Mouse (Mus musculus): ENCODE measurements around the gene Rps13.

GRCm38 (mm10) chr7:116335133-116335532 lies 1.1 kb upstream of the Rps13 start:
- no peak for TF ChIP-seq POLR2A (IDR thresholded peaks at IDR 0.05; ENCODE audit: low read depth, low read length)
- no peak for TF ChIP-seq CTCF (IDR thresholded peaks at IDR 0.05; ENCODE audit: extremely low read depth, insufficient read length, insufficient replicate concordance, low read depth, low read length)
